Mouse (Mus musculus): Measurements from ENCODE around the gene Cit. TPM values are rescaled to one million over a fixed set of nuclear protein-coding genes. Genes with fewer than 3 reads are reported as not detected.
A peak's percentile ranks its signal among the peaks of the same experiment; 100 is the strongest.

The Cit gene
- 43.4 and 62.0 TPM in 2 replicates for total RNA-seq (2012; rRNA removed)

DNA sequence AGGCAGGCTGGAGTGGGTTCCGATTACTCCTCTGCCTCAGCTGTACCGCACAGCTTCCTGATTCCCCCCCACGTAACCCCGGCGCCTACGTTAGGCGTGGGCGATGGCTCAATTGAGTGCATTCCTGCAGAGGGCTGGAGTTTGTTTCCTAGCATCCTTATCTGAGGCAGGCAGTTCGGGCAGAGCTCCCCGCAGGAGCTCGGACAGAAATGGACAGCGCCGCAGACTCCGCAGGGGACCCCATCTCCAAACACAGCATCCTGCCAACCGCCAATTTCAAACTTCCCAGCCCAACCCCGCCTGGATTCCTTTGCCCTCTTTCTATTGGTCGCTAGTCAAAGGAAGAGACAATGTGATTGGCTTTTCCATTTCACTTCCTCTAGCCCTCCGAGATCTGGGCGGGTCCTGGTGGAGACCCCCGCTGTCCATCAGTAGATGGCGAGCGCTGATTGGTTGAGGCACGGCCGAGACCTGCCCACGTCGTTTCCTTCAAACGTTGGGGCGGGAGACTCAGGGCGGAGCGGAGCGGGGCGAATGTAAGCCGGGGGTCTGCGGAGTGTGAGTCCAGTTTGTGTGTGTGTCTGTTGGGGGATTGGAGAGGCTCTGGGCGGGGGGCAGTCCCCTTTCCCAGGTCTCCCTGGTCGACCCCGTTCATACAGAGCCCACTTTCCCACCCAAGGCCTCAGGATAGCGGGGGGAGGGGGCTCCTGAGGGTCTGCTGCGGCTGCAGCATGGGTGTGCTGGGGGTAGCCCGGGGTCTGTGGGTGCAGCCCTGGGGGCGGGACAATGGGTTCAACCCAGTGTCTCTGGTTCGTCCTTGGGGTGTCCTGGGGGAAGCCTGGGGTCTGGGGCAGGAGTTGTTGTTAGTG, at the start of gene Cit:
Gene Cit (plus strand): TSS at position 513 of the 869 bp plus-strand sequence.
- H3K27ac ChIP-seq (ENCODE audit: insufficient read depth, low read depth, low read length, poor library complexity, severe bottlenecking), result peak within 1 kb of the TSS; percentile 27
- peaks cover 7% of the 10 kb centered on the region; the same call in 1 of the 2 replicates for H3K36me3 ChIP-seq (ENCODE audit: control insufficient read depth, insufficient read depth, low read length, poor library complexity, severe bottlenecking)
- H3K9ac ChIP-seq (ENCODE audit: insufficient read depth, low read depth, low read length, poor library complexity, severe bottlenecking), result peak within 1 kb of the TSS; percentile 85
- peak; percentile 96 for DNase-seq (ENCODE audit: low read depth, low spot score)
- TF ChIP-seq ZNF384 (IDR thresholded peaks at IDR 0.05; ENCODE audit: low read depth, low read length), result no peak
- no peak for TF ChIP-seq HCFC1 (IDR thresholded peaks at IDR 0.05; ENCODE audit: borderline replicate concordance, insufficient read depth, low read length)
- TF ChIP-seq MAFK (IDR thresholded peaks at IDR 0.05; ENCODE audit: insufficient read depth, low read depth, low read length), result no peak
- TF ChIP-seq CHD2 (IDR thresholded peaks at IDR 0.05; ENCODE audit: low read depth, low read length), result peak; percentile 70
- TF ChIP-seq ZC3H11A (IDR thresholded peaks at IDR 0.05; ENCODE audit: borderline replicate concordance, low read depth, low read length), result no peak
- H3K4me1 ChIP-seq (ENCODE audit: control insufficient read depth in 2 of 2, insufficient read depth in 2 of 2, low read length in 2 of 2, poor library complexity in 1 of 2), result peaks cover 3 to 7% of the 10 kb centered on the region in 2 experiments; a peak in 2 of 4 replicates
- in situ Hi-C loops (cut with MboI; ENCODE audit: low sequenced_read_pairs in 2 of 2, unreplicated experiment in 2 of 2), result no loop called here
- peak within 1 kb of the TSS; percentile 84 to 88 for H3K4me3 ChIP-seq (ENCODE audit: insufficient read depth in 1 of 2, low read depth in 1 of 2, low read length in 2 of 2, poor library complexity in 1 of 2, severe bottlenecking in 1 of 2)
- no peaks in the 10 kb centered on the region for H3K9me3 ChIP-seq (ENCODE audit: control insufficient read depth, insufficient read depth, low read depth, low read length)

GRCm38 (mm10) chr5:115799016-115799894, 45.8 kb upstream of the Cit start:
- TF ChIP-seq MAFK (IDR thresholded peaks at IDR 0.05; ENCODE audit: insufficient read depth, low read depth, low read length) (no peak), HCFC1 (IDR thresholded peaks at IDR 0.05; ENCODE audit: borderline replicate concordance, insufficient read depth, low read length) (no peak), ZC3H11A (IDR thresholded peaks at IDR 0.05; ENCODE audit: borderline replicate concordance, low read depth, low read length) (no peak), CHD2 (IDR thresholded peaks at IDR 0.05; ENCODE audit: low read depth, low read length) (no peak), ZNF384 (IDR thresholded peaks at IDR 0.05; ENCODE audit: low read depth, low read length) (no peak)
- in situ Hi-C loops (cut with MboI; ENCODE audit: low sequenced_read_pairs in 2 of 2, unreplicated experiment in 2 of 2), result loop anchor here in 1 of 2 experiments (10.0 kb wide), 1 partner anchor 1176 kb away; no protein-coding TSS in a partner anchor
- no peak overlapping the region for H3K27ac ChIP-seq (ENCODE audit: insufficient read depth, low read depth, low read length, poor library complexity, severe bottlenecking)
- H3K4me3 ChIP-seq (ENCODE audit: insufficient read depth in 1 of 2, low read depth in 1 of 2, low read length in 2 of 2, poor library complexity in 1 of 2, severe bottlenecking in 1 of 2), result no peak overlapping the region
- H3K9ac ChIP-seq (ENCODE audit: insufficient read depth, low read depth, low read length, poor library complexity, severe bottlenecking), result no peak overlapping the region
- H3K4me1 ChIP-seq (ENCODE audit: control insufficient read depth in 2 of 2, insufficient read depth in 2 of 2, low read length in 2 of 2, poor library complexity in 1 of 2), result no peaks in the 10 kb centered on the region; a peak in 1 of 4 replicates
- DNase-seq (ENCODE audit: low read depth, low spot score), result no peak
- no peaks in the 10 kb centered on the region for H3K9me3 ChIP-seq (ENCODE audit: control insufficient read depth, insufficient read depth, low read depth, low read length)
- H3K36me3 ChIP-seq (ENCODE audit: control insufficient read depth, insufficient read depth, low read length, poor library complexity, severe bottlenecking), result no peaks in the 10 kb centered on the region

DNA sequence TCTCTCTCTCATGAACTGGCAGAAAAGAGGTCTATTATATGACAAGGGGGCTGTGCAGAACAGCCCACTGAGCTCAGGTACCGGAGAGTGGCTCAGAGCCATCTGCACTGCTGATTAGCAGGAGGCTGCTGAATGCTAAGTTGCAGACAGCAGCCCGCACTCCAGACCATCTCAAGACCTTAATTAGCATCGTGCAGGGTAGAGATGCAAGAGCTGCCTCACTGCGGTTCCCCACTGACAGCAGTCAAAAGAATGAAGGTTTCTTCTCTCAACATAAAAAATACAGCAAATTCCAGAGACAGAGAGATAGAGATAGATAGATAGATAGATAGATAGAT, 45.2 kb upstream of the Cit start:
- Histone ChIP-seq H3K27ac (ENCODE audit: insufficient read depth, low read depth, low read length, poor library complexity, severe bottlenecking) (no peak overlapping the region), H3K4me1 (ENCODE audit: control insufficient read depth in 2 of 2, insufficient read depth in 2 of 2, low read length in 2 of 2, poor library complexity in 1 of 2) (no peaks in the 10 kb centered on the region; a peak in 1 of 4 replicates), H3K4me3 (ENCODE audit: insufficient read depth in 1 of 2, low read depth in 1 of 2, low read length in 2 of 2, poor library complexity in 1 of 2, severe bottlenecking in 1 of 2) (no peak overlapping the region), H3K9ac (ENCODE audit: insufficient read depth, low read depth, low read length, poor library complexity, severe bottlenecking) (no peak overlapping the region), H3K36me3 (ENCODE audit: control insufficient read depth, insufficient read depth, low read length, poor library complexity, severe bottlenecking) (no peaks in the 10 kb centered on the region), H3K9me3 (ENCODE audit: control insufficient read depth, insufficient read depth, low read depth, low read length) (no peaks in the 10 kb centered on the region)
- DNase-seq (ENCODE audit: low read depth, low spot score), result no peak
- in situ Hi-C loops (cut with MboI; ENCODE audit: low sequenced_read_pairs in 2 of 2, unreplicated experiment in 2 of 2), result loop anchor here in 1 of 2 experiments (10.0 kb wide), 1 partner anchor 1175 kb away; no protein-coding TSS in a partner anchor
- no peak for TF ChIP-seq MAFK (IDR thresholded peaks at IDR 0.05; ENCODE audit: insufficient read depth, low read depth, low read length)
- TF ChIP-seq HCFC1 (IDR thresholded peaks at IDR 0.05; ENCODE audit: borderline replicate concordance, insufficient read depth, low read length), result no peak
- TF ChIP-seq ZNF384 (IDR thresholded peaks at IDR 0.05; ENCODE audit: low read depth, low read length), result no peak
- TF ChIP-seq ZC3H11A (IDR thresholded peaks at IDR 0.05; ENCODE audit: borderline replicate concordance, low read depth, low read length), result no peak

- Histone ChIP-seq H3K27ac (ENCODE audit: insufficient read depth, low read depth, low read length, poor library complexity, severe bottlenecking) (no peak overlapping the region), H3K36me3 (ENCODE audit: control insufficient read depth, insufficient read depth, low read length, poor library complexity, severe bottlenecking) (no peaks in the 10 kb centered on the region), H3K9me3 (ENCODE audit: control insufficient read depth, insufficient read depth, low read depth, low read length) (no peaks in the 10 kb centered on the region), H3K4me3 (ENCODE audit: insufficient read depth in 1 of 2, low read depth in 1 of 2, low read length in 2 of 2, poor library complexity in 1 of 2, severe bottlenecking in 1 of 2) (no peak overlapping the region), H3K4me1 (ENCODE audit: control insufficient read depth in 2 of 2, insufficient read depth in 2 of 2, low read length in 2 of 2, poor library complexity in 1 of 2) (no peaks in the 10 kb centered on the region), H3K9ac (ENCODE audit: insufficient read depth, low read depth, low read length, poor library complexity, severe bottlenecking) (no peak overlapping the region)
- in situ Hi-C loops (cut with MboI; ENCODE audit: low sequenced_read_pairs in 2 of 2, unreplicated experiment in 2 of 2), result no loop called here
- no peak for TF ChIP-seq CHD2 (IDR thresholded peaks at IDR 0.05; ENCODE audit: low read depth, low read length)
- no peak for TF ChIP-seq HCFC1 (IDR thresholded peaks at IDR 0.05; ENCODE audit: borderline replicate concordance, insufficient read depth, low read length)
- TF ChIP-seq ZNF384 (IDR thresholded peaks at IDR 0.05; ENCODE audit: low read depth, low read length), result no peak
- no peak for TF ChIP-seq MAFK (IDR thresholded peaks at IDR 0.05; ENCODE audit: insufficient read depth, low read depth, low read length)
- no peak for TF ChIP-seq ZC3H11A (IDR thresholded peaks at IDR 0.05; ENCODE audit: borderline replicate concordance, low read depth, low read length)
- no peak for DNase-seq (ENCODE audit: low read depth, low spot score)
These were observed 32.8 kb upstream of the Cit start for GRCm38 (mm10) chr5:115812262-115812661.

Data from ES-E14 (cell line).